In the genomic region with DNA sequence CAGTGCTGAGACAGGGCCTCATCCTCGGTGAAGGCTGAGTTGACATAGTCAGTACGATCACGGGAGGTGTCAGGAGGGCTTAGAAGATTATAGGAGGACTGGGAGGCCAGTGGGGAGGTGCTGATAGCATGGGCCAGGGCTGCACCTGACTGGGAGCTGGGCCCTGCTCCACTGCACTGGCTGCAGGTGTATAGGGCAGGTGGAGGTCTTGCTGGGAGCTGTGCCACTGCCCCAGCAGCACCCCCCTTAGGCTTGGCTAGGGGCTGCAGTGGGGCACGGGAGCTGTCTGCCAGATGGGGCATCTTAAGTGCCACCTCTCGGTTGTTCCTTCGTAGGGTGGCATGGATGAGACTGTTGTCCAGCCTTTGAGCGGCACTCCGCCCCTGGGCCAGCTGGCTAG, we compare ENCODE assay signal across 7 mouse cellular contexts.
ATAC-seq lines count a peak whose summit lies in the region.
"Not testable (repeated sequence)": the region's sequence is repeated elsewhere in the genome, so short reads cannot be mapped to it uniquely, and the experiment has no call there.

No protein-coding gene starts in this region.

- H3K27me3 ChIP-seq in forebrain, embryonic 12.5 days; hindbrain, embryonic 13.5 days; kidney, embryonic 15.5 days; liver, embryonic 12.5 days (replicated peaks); lung, embryonic 16.5 days (ENCODE audit: control insufficient read depth, insufficient read depth, low read depth, low read length); midbrain, embryonic 13.5 days; stomach, embryonic 14.5 days (ENCODE audit: control insufficient read depth, insufficient read depth, low read length): not testable (repeated sequence)

- H3K4me1 ChIP-seq in forebrain, embryonic 12.5 days; hindbrain, embryonic 13.5 days (replicated peaks); kidney, embryonic 15.5 days; liver, embryonic 12.5 days; lung, embryonic 16.5 days (replicated peaks; ENCODE audit: control insufficient read depth, insufficient read depth, low read length); midbrain, embryonic 13.5 days (replicated peaks); stomach, embryonic 14.5 days (ENCODE audit: control insufficient read depth, insufficient read depth, low read length): not testable (repeated sequence)

- H3K27ac ChIP-seq in forebrain, embryonic 12.5 days; hindbrain, embryonic 13.5 days; kidney, embryonic 15.5 days; liver, embryonic 12.5 days; lung, embryonic 16.5 days (ENCODE audit: low read length); midbrain, embryonic 13.5 days; stomach, embryonic 14.5 days (ENCODE audit: low read length): not testable (repeated sequence)

- H3K9me3 ChIP-seq in forebrain, embryonic 12.5 days; hindbrain, embryonic 13.5 days; kidney, embryonic 15.5 days (replicated peaks); liver, embryonic 12.5 days (replicated peaks); lung, embryonic 16.5 days (ENCODE audit: control insufficient read depth, low read length); midbrain, embryonic 13.5 days; stomach, embryonic 14.5 days (ENCODE audit: control insufficient read depth, low read depth, low read length): not testable (repeated sequence)

- H3K9ac ChIP-seq in forebrain, embryonic 12.5 days; hindbrain, embryonic 13.5 days; kidney, embryonic 15.5 days; liver, embryonic 12.5 days; lung, embryonic 16.5 days (ENCODE audit: low read length); midbrain, embryonic 13.5 days (replicated peaks); stomach, embryonic 14.5 days (replicated peaks; ENCODE audit: low read depth, low read length): not testable (repeated sequence)

- not testable (repeated sequence) for H3K4me2 ChIP-seq in forebrain, embryonic 12.5 days; hindbrain, embryonic 13.5 days; kidney, embryonic 15.5 days; liver, embryonic 12.5 days; lung, embryonic 16.5 days (ENCODE audit: low read depth, low read length); midbrain, embryonic 13.5 days (replicated peaks); stomach, embryonic 14.5 days (replicated peaks; ENCODE audit: low read depth, low read length)

- not testable (repeated sequence) for H3K36me3 ChIP-seq in forebrain, embryonic 12.5 days (replicated peaks); hindbrain, embryonic 13.5 days; kidney, embryonic 15.5 days; liver, embryonic 12.5 days; lung, embryonic 16.5 days (ENCODE audit: control insufficient read depth, insufficient read depth, low read length); midbrain, embryonic 13.5 days; stomach, embryonic 14.5 days (ENCODE audit: control insufficient read depth, insufficient read depth, low read length)

- 86% methylated on average over 5 of the region's 8 CpGs for WGBS in forebrain, embryonic 12.5 days
- 89% methylated on average over 5 of the region's 8 CpGs for WGBS in hindbrain, embryonic 13.5 days
- WGBS in kidney, embryonic 15.5 days = 89% methylated on average over 5 of the region's 8 CpGs
- WGBS in liver, embryonic 12.5 days (ENCODE audit: insufficient replicate concordance) = 75% methylated on average over 5 of the region's 8 CpGs
- 79% methylated on average over 5 of the region's 8 CpGs for WGBS in lung, embryonic 16.5 days
- 90% methylated on average over 5 of the region's 8 CpGs for WGBS in midbrain, embryonic 13.5 days
- WGBS in stomach, embryonic 14.5 days = 97% methylated on average over 4 of the region's 8 CpGs

- 0 out of 2 replicates have a peak, but pooled peaks have one; percentile 14 for ATAC-seq in forebrain, embryonic 12.5 days (ENCODE audit: low FRiP score)
- peak; percentile 52; the same call in 1 of the 2 replicates for ATAC-seq in hindbrain, embryonic 13.5 days (ENCODE audit: low FRiP score)
- 0 out of 2 replicates have a peak, but pooled peaks have one; percentile 4 for ATAC-seq in kidney, embryonic 15.5 days (replicated peaks; ENCODE audit: low FRiP score)
- peak; percentile 31; the same call in 1 of the 2 replicates for ATAC-seq in liver, embryonic 12.5 days
- ATAC-seq in lung, embryonic 16.5 days (ENCODE audit: low read depth) = 0 out of 2 replicates have a peak, but pooled peaks have one; percentile 32
- ATAC-seq in midbrain, embryonic 13.5 days = peak; percentile 25; the same call in 1 of the 2 replicates
- 0 out of 2 replicates have a peak, but pooled peaks have one; percentile 20 for ATAC-seq in stomach, embryonic 14.5 days (ENCODE audit: insufficient number of reproducible peaks, insufficient read depth, low FRiP score, low read depth)

- H3K4me3 ChIP-seq in forebrain, embryonic 12.5 days (replicated peaks); hindbrain, embryonic 13.5 days; kidney, embryonic 15.5 days (replicated peaks); liver, embryonic 12.5 days; lung, embryonic 16.5 days (ENCODE audit: low read length); midbrain, embryonic 13.5 days (replicated peaks); stomach, embryonic 14.5 days (ENCODE audit: low read depth, low read length): not testable (repeated sequence)
